Comparison of ENCODE assay signal across 10 mouse cellular contexts in genomic region chr2:3348919-3349318, GRCm38 (mm10). TPM values are rescaled to one million over a fixed set of nuclear protein-coding genes. Genes with fewer than 3 reads are reported as not detected.
DNase-seq lines count a peak whose midpoint lies in the region; ATAC-seq and TF ChIP-seq lines count a peak whose summit lies in the region.
"Had no signal": no experiment of that assay in that cellular context is flagged by ENCODE, and none has a peak within 500 bp of the region (broad histone marks: within the 10 kb centered on the region; RNA-seq: fewer than 3 reads in every experiment).

No protein-coding gene starts in this region.

- TF ChIP-seq CTCF in forebrain, postnatal 0 days (IDR thresholded peaks at IDR 0.05; ENCODE audit: low read depth) = peak; percentile 85
- TF ChIP-seq CTCF in lung, adult 2 months (IDR thresholded peaks at IDR 0.05; ENCODE audit: insufficient read depth, low read length) = peak; percentile 17; the same call in 1 of the 2 replicates
- TF ChIP-seq CTCF in lung, embryonic 14.5 days (IDR thresholded peaks at IDR 0.05; ENCODE audit: low read depth) = peak; percentile 77

- H3K9me3 ChIP-seq in forebrain, postnatal 0 days (ENCODE audit: low read length) = no peaks in the 10 kb centered on the region
- no peaks in the 10 kb centered on the region for H3K9me3 ChIP-seq in forebrain, embryonic 13.5 days (replicated peaks)
- no peaks in the 10 kb centered on the region for H3K9me3 ChIP-seq in lung, embryonic 14.5 days (ENCODE audit: low read depth, low read length)
- H3K9me3 ChIP-seq in forebrain, embryonic 10.5 days = no peaks in the 10 kb centered on the region
- H3K9me3 ChIP-seq: heart, embryonic 15.5 days had no signal

- no peak overlapping the region for H3K27ac ChIP-seq in forebrain, postnatal 0 days (ENCODE audit: low read depth, low read length)
- no peak overlapping the region for H3K27ac ChIP-seq in forebrain, embryonic 13.5 days
- H3K27ac ChIP-seq in lung, embryonic 14.5 days (ENCODE audit: low read depth) = no peak overlapping the region
- no peak overlapping the region for H3K27ac ChIP-seq in forebrain, embryonic 10.5 days
- H3K27ac ChIP-seq: heart, embryonic 15.5 days had no signal

- no peak overlapping the region for H3K4me3 ChIP-seq in forebrain, postnatal 0 days (ENCODE audit: low read depth, low read length)
- no peak overlapping the region for H3K4me3 ChIP-seq in forebrain, embryonic 13.5 days
- no peak overlapping the region for H3K4me3 ChIP-seq in lung, adult 2 months (replicated peaks; ENCODE audit: extremely low read depth, low read depth, low read length)
- H3K4me3 ChIP-seq in lung, embryonic 14.5 days (ENCODE audit: low read depth, low read length) = no peak overlapping the region
- H3K4me3 ChIP-seq in forebrain, embryonic 10.5 days = no peak overlapping the region
- H3K4me3 ChIP-seq: heart, embryonic 15.5 days; megakaryocyte, embryonic 14.5 days had no signal

- no peak overlapping the region for H3K9ac ChIP-seq in forebrain, postnatal 0 days
- H3K9ac ChIP-seq in forebrain, embryonic 13.5 days = no peak overlapping the region
- H3K9ac ChIP-seq in lung, embryonic 14.5 days = no peak overlapping the region
- H3K9ac ChIP-seq: heart, embryonic 15.5 days had no signal

- H3K4me2 ChIP-seq in forebrain, postnatal 0 days (ENCODE audit: low read depth) = no peak overlapping the region
- H3K4me2 ChIP-seq in forebrain, embryonic 13.5 days = no peak overlapping the region
- no peak overlapping the region for H3K4me2 ChIP-seq in lung, embryonic 14.5 days
- H3K4me2 ChIP-seq: heart, embryonic 15.5 days had no signal

- no peaks in the 10 kb centered on the region for H3K36me3 ChIP-seq in forebrain, postnatal 0 days (ENCODE audit: insufficient read depth)
- no peaks in the 10 kb centered on the region for H3K36me3 ChIP-seq in forebrain, embryonic 13.5 days (ENCODE audit: poor library complexity, severe bottlenecking)
- H3K36me3 ChIP-seq in lung, embryonic 14.5 days (ENCODE audit: insufficient read depth) = no peaks in the 10 kb centered on the region
- H3K36me3 ChIP-seq in forebrain, embryonic 10.5 days (replicated peaks) = no peaks in the 10 kb centered on the region
- H3K36me3 ChIP-seq: heart, embryonic 15.5 days had no signal

- DNase-seq in forebrain, postnatal 0 days = peak; percentile 59
- no peak for DNase-seq in lung, adult 2 months
- no peak for DNase-seq in lung, postnatal 14 days
- DNase-seq in T-cell, adult 2 months (ENCODE audit: low spot score) = peak; percentile 5
- DNase-seq in lung, embryonic 14.5 days = peak; percentile 73
- no peak for DNase-seq in forebrain, embryonic 10.5 days (ENCODE audit: extremely low spot score, low spot score)

- no peaks in the 10 kb centered on the region for H3K27me3 ChIP-seq in forebrain, postnatal 0 days (ENCODE audit: insufficient read depth, low read length)
- H3K27me3 ChIP-seq in forebrain, embryonic 13.5 days = 0 out of 2 replicates have a peak, but pooled peaks cover 5% of the 10 kb centered on the region
- no peaks in the 10 kb centered on the region for H3K27me3 ChIP-seq in lung, embryonic 14.5 days (ENCODE audit: insufficient read depth, low read length)
- no peaks in the 10 kb centered on the region for H3K27me3 ChIP-seq in forebrain, embryonic 10.5 days (ENCODE audit: poor library complexity, severe bottlenecking)

- H3K4me1 ChIP-seq in forebrain, postnatal 0 days (ENCODE audit: insufficient read depth) = no peaks in the 10 kb centered on the region
- no peaks in the 10 kb centered on the region for H3K4me1 ChIP-seq in forebrain, embryonic 13.5 days
- H3K4me1 ChIP-seq in lung, adult 2 months (ENCODE audit: control insufficient read depth, insufficient read depth, low read length) = no peaks in the 10 kb centered on the region
- H3K4me1 ChIP-seq in lung, embryonic 14.5 days (ENCODE audit: insufficient read depth) = no peaks in the 10 kb centered on the region
- H3K4me1 ChIP-seq in forebrain, embryonic 10.5 days = no peaks in the 10 kb centered on the region
- H3K4me1 ChIP-seq: heart, embryonic 15.5 days; megakaryocyte, embryonic 14.5 days had no signal

- TF ChIP-seq POLR2A in lung, adult 2 months (IDR thresholded peaks at IDR 0.05; ENCODE audit: borderline replicate concordance, extremely low read depth, low read depth, low read length) = no peak

- peak; percentile 58 for ATAC-seq in forebrain, postnatal 0 days
- no peak for ATAC-seq in forebrain, embryonic 13.5 days
- ATAC-seq in lung, embryonic 14.5 days (ENCODE audit: insufficient read depth) = no peak
- no peak for ATAC-seq in activated CD4-positive, CD25-positive, alpha-beta regulatory T cell, adult 4 months

- WGBS in forebrain, postnatal 0 days = 21% methylated on average over 3 of the region's 3 CpGs
- 19% methylated on average over 3 of the region's 3 CpGs for WGBS in forebrain, embryonic 13.5 days
- 19% methylated on average over 3 of the region's 3 CpGs for WGBS in lung, adult 2 months
- WGBS in lung, embryonic 14.5 days = 12% methylated on average over 3 of the region's 3 CpGs
- WGBS in forebrain, embryonic 10.5 days = 25% methylated on average over 3 of the region's 3 CpGs

RNA-seq across cellular contexts. Expression of gene Acbd7, which starts 13.0 kb away (rescaled TPM):
- 4.1 TPM in 1 of 2 replicates, not detected in the other for total RNA-seq in forebrain, postnatal 0 days (2014; rRNA removed)
- 4.3 and 5.7 TPM in 2 replicates for polyA plus RNA-seq in forebrain, postnatal 0 days (2015; fragmentation: Nextera tagmentation; extraction: Ambion mirVana)
- 0.58 and 1.2 TPM in 2 replicates for polyA plus RNA-seq in forebrain, embryonic 13.5 days (2015; fragmentation: Nextera tagmentation; extraction: Ambion mirVana)
- not detected in 2 replicates for polyA plus RNA-seq in lung, adult 2 months (2012; rRNA removed)
- polyA plus RNA-seq in lung, embryonic 14.5 days (2014; fragmentation: Nextera tagmentation; extraction: Ambion mirVana) = 0.51 and 0.92 TPM in 2 replicates
- not detected for polyA plus RNA-seq in activated CD4-positive, CD25-positive, alpha-beta regulatory T cell, adult 4 months (2017; shearing (Covaris generic))
- polyA plus RNA-seq in forebrain, embryonic 10.5 days (2016; fragmentation: Nextera tagmentation; extraction: Ambion mirVana) = 0.32 TPM in 1 of 2 replicates, not detected in the other

RNA-seq across cellular contexts. Expression of gene Rpp38, which starts 16.5 kb away (rescaled TPM):
- total RNA-seq in forebrain, postnatal 0 days (2014; rRNA removed) = 11.8 and 13.5 TPM in 2 replicates
- polyA plus RNA-seq in forebrain, postnatal 0 days (2015; fragmentation: Nextera tagmentation; extraction: Ambion mirVana) = 9.4 and 9.8 TPM in 2 replicates
- polyA plus RNA-seq in forebrain, embryonic 13.5 days (2015; fragmentation: Nextera tagmentation; extraction: Ambion mirVana) = 15.0 and 16.5 TPM in 2 replicates
- 1.1 and 2.2 TPM in 2 replicates for polyA plus RNA-seq in lung, adult 2 months (2012; rRNA removed)
- 26.3 and 26.8 TPM in 2 replicates for polyA plus RNA-seq in lung, embryonic 14.5 days (2014; fragmentation: Nextera tagmentation; extraction: Ambion mirVana)
- 10 to 100 TPM; 19.0 to 21.7 TPM for polyA plus RNA-seq in activated CD4-positive, CD25-positive, alpha-beta regulatory T cell, adult 4 months (2017; shearing (Covaris generic))
- 22.9 and 23.2 TPM in 2 replicates for polyA plus RNA-seq in forebrain, embryonic 10.5 days (2016; fragmentation: Nextera tagmentation; extraction: Ambion mirVana)

RNA-seq across cellular contexts. Expression of gene Olah, which starts 48.1 kb away (rescaled TPM):
- total RNA-seq in forebrain, postnatal 0 days (2014; rRNA removed) = not detected in 2 replicates
- 0.13 TPM in 1 of 2 replicates, not detected in the other for polyA plus RNA-seq in forebrain, postnatal 0 days (2015; fragmentation: Nextera tagmentation; extraction: Ambion mirVana)
- polyA plus RNA-seq in forebrain, embryonic 13.5 days (2015; fragmentation: Nextera tagmentation; extraction: Ambion mirVana) = not detected in 2 replicates
- polyA plus RNA-seq in lung, adult 2 months (2012; rRNA removed) = not detected in 2 replicates
- polyA plus RNA-seq in lung, embryonic 14.5 days (2014; fragmentation: Nextera tagmentation; extraction: Ambion mirVana) = not detected in 2 replicates
- polyA plus RNA-seq in activated CD4-positive, CD25-positive, alpha-beta regulatory T cell, adult 4 months (2017; shearing (Covaris generic)) = not detected
- not detected in 2 replicates for polyA plus RNA-seq in forebrain, embryonic 10.5 days (2016; fragmentation: Nextera tagmentation; extraction: Ambion mirVana)
- polyA plus RNA-seq: heart, embryonic 15.5 days had no signal

Comparison
In these comparisons a context has a peak if more than half of its experiments do, and no peak if none do; other contexts are left out.
1. DNase-seq: peak in forebrain, postnatal 0 days (single experiment), T-cell, adult 2 months (single experiment) and lung, embryonic 14.5 days (single experiment); none in lung, adult 2 months (single experiment), lung, postnatal 14 days (single experiment) and forebrain, embryonic 10.5 days (single experiment).
2. CTCF ChIP-seq: peak in every context shown above with its lines; median percentile 85 in forebrain, postnatal 0 days; 77 in lung, embryonic 14.5 days; 17 in lung, adult 2 months.